Mouse (Mus musculus): ENCODE results near the gene Ndfip2. TPM values are rescaled to one million over a fixed set of nuclear protein-coding genes. Genes with fewer than 3 reads are reported as not detected.

The Ndfip2 gene
- total RNA-seq, 2 experiments from 2014 or later = 79.2 to 80.4 TPM

DNA sequence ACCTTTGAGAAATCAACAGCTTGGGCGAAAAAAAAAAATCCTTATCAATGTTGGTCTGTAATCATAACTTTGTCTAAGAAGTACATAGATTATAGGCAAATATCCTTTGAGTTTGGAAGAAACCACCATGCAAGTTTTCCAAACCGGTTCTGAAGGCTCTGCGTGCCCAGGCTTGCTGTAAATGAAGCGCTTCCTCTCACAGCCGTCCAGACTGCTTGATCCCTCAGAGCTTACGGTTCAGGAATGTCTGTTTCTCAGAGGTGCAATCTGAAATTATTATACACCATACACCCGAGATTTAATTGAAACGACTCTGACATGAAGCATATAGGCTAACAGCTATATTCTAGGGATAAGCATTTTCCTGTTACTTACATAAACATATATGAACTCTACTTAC is 83.4 kb downstream of the Ndfip2 start:
- intact Hi-C loops (cut with DNase I) = no loop called here
- DNase-seq = no peak

DNA sequence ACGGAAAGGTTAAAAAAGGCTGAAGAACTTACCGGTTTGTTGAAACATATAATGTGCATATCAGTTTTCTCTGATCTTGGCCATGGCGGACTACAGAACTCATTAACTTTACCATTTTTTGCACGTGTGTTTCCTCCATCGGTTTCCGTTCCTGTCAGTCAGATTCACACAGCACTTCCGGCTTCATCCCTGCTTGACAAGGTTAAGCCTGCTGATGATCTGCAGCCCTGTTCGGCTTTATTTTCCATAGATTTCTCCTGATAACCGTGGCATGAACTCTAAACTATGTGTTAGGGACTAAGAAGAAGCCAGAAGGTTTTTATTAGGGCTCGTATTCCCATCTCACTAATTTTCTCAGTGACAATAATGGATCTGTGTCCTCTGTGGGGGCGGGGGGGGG is 95.7 kb downstream of the Ndfip2 start:
- DNase-seq = no peak
- intact Hi-C loops (cut with DNase I) = no loop called here

Other genes starting within 250 kb of the Ndfip2 start
- gene Rbm26, start 81.2 kb upstream of the Ndfip2 start, total RNA-seq (2021) = 10 to 100 TPM; 77.2 to 80.3 TPM

Data from left cerebral cortex, postnatal 4 days (tissue).